Mouse (Mus musculus) forebrain, postnatal 0 days (tissue): ENCODE results near the gene Itga4. TPM values are rescaled to one million over a fixed set of nuclear protein-coding genes. Genes with fewer than 3 reads are reported as not detected.

Source experiments
- ATAC-seq: fragments of 200-750 bp; cut with Nextera tagmentation; 2 replicates; pipeline ENCODE4 v1.8.0; 2017; ENCODE audit warnings: mild to moderate bottlenecking, moderate library complexity
- DNase-seq: peaks from one replicate; pipeline ENCODE4 v3.0.0-alpha.2; 2015
- H3K27ac ChIP-seq: fragments of 300-500 bp; sonication (generic); 2 replicates; pipeline ENCODE4 v1.5.1; 2014; ENCODE audit warnings: low read depth, mild to moderate bottlenecking, antibody characterized with exemption, low read length, moderate library complexity, mixed read lengths
- H3K27me3 ChIP-seq: fragments of 300-500 bp; sonication (generic); 2 replicates; pipeline ENCODE4 v1.6.1; 2014; ENCODE audit warnings: mild to moderate bottlenecking, low read length, mixed read lengths; ENCODE audit not compliant: insufficient read depth
- H3K36me3 ChIP-seq: fragments of 300-500 bp; sonication (generic); 2 replicates; pipeline ENCODE4 v1.6.1; 2014; ENCODE audit warnings: mild to moderate bottlenecking, moderate library complexity; ENCODE audit not compliant: insufficient read depth
- H3K4me1 ChIP-seq: fragments of 300-500 bp; sonication (generic); 2 replicates; pipeline ENCODE4 v1.6.1; 2014; ENCODE audit warnings: antibody characterized with exemption; ENCODE audit not compliant: insufficient read depth
- H3K4me2 ChIP-seq: fragments of 300-500 bp; sonication (generic); 2 replicates; pipeline ENCODE4 v1.6.1; 2014; ENCODE audit warnings: low read depth, mild to moderate bottlenecking, moderate library complexity
- H3K4me3 ChIP-seq: fragments of 300-500 bp; sonication (generic); 2 replicates; pipeline ENCODE4 v1.5.1; 2014; ENCODE audit warnings: low read depth, low read length, mixed read lengths
- H3K9ac ChIP-seq: fragments of 300-500 bp; sonication (generic); 2 replicates; pipeline ENCODE4 v1.6.1; 2014; ENCODE audit warnings: mild to moderate bottlenecking
- H3K9me3 ChIP-seq: fragments of 300-500 bp; sonication (generic); 2 replicates; pipeline ENCODE4 v1.6.1; 2016; ENCODE audit warnings: low read length
- CTCF ChIP-seq: sonication (generic); IDR thresholded peaks from 2 replicates; pipeline ENCODE4 v1.5.1; 2016; ENCODE audit warnings: antibody characterized with exemption, control low read depth, low read depth
- WGBS: fragments of 180-500 bp; shearing (Covaris S2); extraction: QIAGEN DNeasy Blood & Tissue Kit; methylation state at CpG from one replicate; pipeline ENCODE4 v1.1.7; 2014; 5-methylcytosine and 5-hydroxymethylcytosine counted together
- polyA plus RNA-seq: library from polyadenylated mRNA; unstranded; fragments of >200 nt; fragmentation: Nextera tagmentation; extraction: Ambion mirVana; gene quantifications from 2 replicates; pipeline ENCODE4 v1.2.1, GENCODE M21; 2015
- total RNA-seq: library from RNA; depleted of rRNA; stranded (reverse); fragments of >200 nt; gene quantifications from 2 replicates; pipeline ENCODE4 v1.2.3, GENCODE M21; 2014

The Itga4 gene
- total and polyA plus RNA-seq, 2 experiments from 2014 or later: 1.5 to 4.1 TPM

DNA sequence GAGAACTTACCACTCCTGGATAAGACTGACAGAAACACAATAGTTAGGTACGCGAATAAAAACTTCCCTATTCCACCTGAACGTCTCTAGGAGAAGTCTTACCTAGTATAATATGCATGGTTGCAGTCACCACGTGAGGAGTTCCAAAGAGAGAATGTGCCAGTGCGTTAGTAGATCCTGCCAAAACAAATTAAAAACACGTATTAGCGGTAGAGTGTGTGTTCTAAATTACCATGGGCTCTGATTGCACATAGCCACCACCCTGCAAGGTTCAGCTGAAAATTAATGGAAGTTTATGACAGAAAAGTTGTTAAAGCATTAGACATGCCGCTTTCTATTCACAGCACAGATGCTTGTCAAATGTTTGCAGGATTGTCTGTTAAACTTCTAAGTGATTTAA is 87.9 kb downstream of the Itga4 start:
- no peak overlapping the region for H3K9ac ChIP-seq
- H3K27me3 ChIP-seq: no peaks in the 10 kb centered on the region
- no peaks in the 10 kb centered on the region for H3K4me1 ChIP-seq
- WGBS: 57% methylated on average over 8 of the region's 8 CpGs
- TF ChIP-seq CTCF: no peak
- ATAC-seq (peak; percentile 60), DNase-seq (peak; percentile 32)
- no peaks in the 10 kb centered on the region for H3K36me3 ChIP-seq
- H3K27ac ChIP-seq: no peak overlapping the region
- no peak overlapping the region for H3K4me2 ChIP-seq
- no peak overlapping the region for H3K4me3 ChIP-seq
- H3K9me3 ChIP-seq: no peaks in the 10 kb centered on the region

DNA sequence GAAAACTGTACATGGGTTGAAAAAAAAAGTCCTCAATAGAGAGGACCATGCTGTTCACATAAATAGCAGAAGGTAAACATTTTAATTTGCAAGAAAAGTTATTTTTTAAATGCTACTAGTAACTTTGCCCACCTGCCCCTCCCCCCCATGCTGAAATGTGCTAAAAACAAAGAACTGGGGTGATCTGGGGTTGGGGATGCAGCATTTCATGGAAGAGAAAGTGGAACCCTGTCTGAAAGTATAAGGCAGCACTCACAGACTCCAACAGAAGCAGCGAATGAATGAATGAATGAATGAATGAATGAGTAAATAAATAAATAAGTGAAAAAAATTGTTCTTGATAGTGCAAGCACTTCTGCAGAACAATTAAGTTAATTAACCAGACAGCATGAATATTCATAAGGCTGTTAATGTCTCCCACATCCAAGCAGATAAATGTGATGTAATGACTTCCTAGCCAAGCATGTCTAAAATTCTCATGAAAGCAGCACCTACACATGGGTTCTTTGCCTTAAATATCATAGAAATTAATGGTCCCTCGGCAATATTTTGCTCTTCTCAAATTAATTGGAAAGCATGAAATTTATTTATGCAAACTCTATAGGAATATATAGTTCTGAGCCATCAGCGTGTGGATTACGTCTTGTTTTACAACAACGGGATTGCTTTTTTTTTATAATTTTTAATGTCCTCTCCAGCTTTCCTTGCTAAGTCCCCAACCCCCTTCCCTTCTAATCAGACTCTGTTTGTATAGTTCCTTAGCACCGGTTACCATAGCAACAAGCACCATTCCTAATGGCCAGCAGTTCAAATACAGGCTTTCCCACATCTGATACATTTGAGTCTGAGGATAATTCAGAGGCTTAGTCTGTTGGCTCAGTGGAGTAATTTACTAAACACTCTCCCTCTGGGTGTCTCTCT is 96.2 kb downstream of the Itga4 start:
- ATAC-seq (peak; percentile 32; the same call in 1 of the 2 replicates), DNase-seq (peak; percentile 33)
- no peaks in the 10 kb centered on the region for H3K27me3 ChIP-seq
- 0 out of 2 replicates have a peak, but pooled peaks cover 7% of the 10 kb centered on the region for H3K4me1 ChIP-seq
- H3K4me3 ChIP-seq: no peak overlapping the region
- no peaks in the 10 kb centered on the region for H3K36me3 ChIP-seq
- no peak overlapping the region for H3K27ac ChIP-seq
- H3K4me2 ChIP-seq: no peak overlapping the region
- no peak overlapping the region for H3K9ac ChIP-seq
- H3K9me3 ChIP-seq: no peaks in the 10 kb centered on the region
- WGBS: 33% methylated on average over 6 of the region's 6 CpGs
- TF ChIP-seq CTCF: no peak

GRCm38 (mm10) chr2:79352100-79352802 is 97.0 kb downstream of the Itga4 start:
- Histone ChIP-seq H3K9ac (no peak overlapping the region), H3K4me3 (no peak overlapping the region), H3K4me1 (0 out of 2 replicates have a peak, but pooled peaks cover 7% of the 10 kb centered on the region), H3K27me3 (no peaks in the 10 kb centered on the region), H3K36me3 (no peaks in the 10 kb centered on the region), H3K27ac (no peak overlapping the region), H3K9me3 (no peaks in the 10 kb centered on the region), H3K4me2 (no peak overlapping the region)
- WGBS: 62% methylated on average over 4 of the region's 4 CpGs
- ATAC-seq (no peak), DNase-seq (no peak)
- TF ChIP-seq CTCF: no peak

GRCm38 (mm10) chr2:79354773-79355172 is 99.5 kb downstream of the Itga4 start:
- no peak overlapping the region for H3K9ac ChIP-seq
- no peak overlapping the region for H3K4me2 ChIP-seq
- H3K4me3 ChIP-seq: no peak overlapping the region
- TF ChIP-seq CTCF: no peak
- no peaks in the 10 kb centered on the region for H3K27me3 ChIP-seq
- H3K4me1 ChIP-seq: 0 out of 2 replicates have a peak, but pooled peaks cover 7% of the 10 kb centered on the region
- 91% methylated on average over 16 of the region's 16 CpGs for WGBS
- no peaks in the 10 kb centered on the region for H3K36me3 ChIP-seq
- no peak for DNase-seq
- no peaks in the 10 kb centered on the region for H3K9me3 ChIP-seq
- ATAC-seq: no peak
- H3K27ac ChIP-seq: no peak overlapping the region

- ATAC-seq (peak; percentile 87), DNase-seq (peak; percentile 70)
- no peaks in the 10 kb centered on the region for H3K4me1 ChIP-seq
- H3K9me3 ChIP-seq: no peaks in the 10 kb centered on the region
- no peak overlapping the region for H3K27ac ChIP-seq
- TF ChIP-seq CTCF: no peak
- H3K4me3 ChIP-seq: no peak overlapping the region
- H3K27me3 ChIP-seq: no peaks in the 10 kb centered on the region
- H3K4me2 ChIP-seq: no peak overlapping the region
- no peaks in the 10 kb centered on the region for H3K36me3 ChIP-seq
- WGBS: 57% methylated on average over 3 of the region's 3 CpGs
- H3K9ac ChIP-seq: no peak overlapping the region
These were observed 102.6 kb downstream of the Itga4 start for GRCm38 (mm10) chr2:79357835-79358234.

DNA sequence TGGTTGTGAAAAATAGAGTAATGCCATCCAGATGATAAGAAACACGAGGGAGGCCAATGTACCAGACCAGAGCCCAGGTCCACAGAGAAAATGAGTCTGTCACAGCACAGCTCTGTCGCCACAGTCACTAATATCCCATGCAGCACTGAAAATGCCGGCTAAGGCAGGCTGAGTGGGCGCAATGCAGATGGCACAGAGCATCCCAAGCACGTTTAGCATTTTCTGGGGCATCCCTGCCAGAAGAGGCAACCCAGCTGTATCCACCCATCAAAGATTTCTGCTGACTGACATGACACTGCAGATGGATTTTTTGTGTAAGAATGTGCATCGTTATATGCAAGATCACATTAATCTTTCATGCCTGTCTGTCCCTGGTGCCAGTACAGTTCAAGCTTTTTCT is 106.8 kb downstream of the Itga4 start:
- DNase-seq: peak; percentile 47
- Histone ChIP-seq H3K4me3 (no peak overlapping the region), H3K9me3 (no peaks in the 10 kb centered on the region), H3K4me1 (no peaks in the 10 kb centered on the region), H3K27me3 (no peaks in the 10 kb centered on the region), H3K36me3 (no peaks in the 10 kb centered on the region), H3K9ac (no peak overlapping the region), H3K27ac (no peak overlapping the region), H3K4me2 (no peak overlapping the region)
- TF ChIP-seq CTCF: no peak
- peak; percentile 85 for ATAC-seq
- WGBS: 43% methylated on average over 6 of the region's 6 CpGs

DNA sequence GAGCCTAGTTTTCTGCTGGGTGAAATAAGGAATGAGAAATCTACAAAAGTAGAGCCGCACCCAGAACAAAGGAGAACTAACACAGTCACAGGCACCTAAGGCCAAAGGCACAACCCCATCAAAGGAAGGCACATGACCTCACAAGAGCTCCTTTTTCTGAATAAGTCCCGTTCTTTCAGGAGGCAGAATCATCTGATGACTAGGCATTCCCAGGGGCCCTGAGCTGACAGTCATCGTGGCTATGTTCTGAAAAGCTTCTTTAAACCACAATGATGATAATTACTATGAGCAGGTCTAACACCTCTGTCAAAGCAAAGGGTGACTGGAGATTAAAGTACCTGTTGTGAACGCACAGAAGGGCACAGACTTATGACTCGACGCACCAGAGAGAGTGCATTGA is 108.7 kb downstream of the Itga4 start:
- H3K27ac ChIP-seq: no peak overlapping the region
- ATAC-seq (no peak), DNase-seq (no peak)
- H3K4me2 ChIP-seq: no peak overlapping the region
- H3K4me3 ChIP-seq: no peak overlapping the region
- no peak overlapping the region for H3K9ac ChIP-seq
- 66% methylated on average over 6 of the region's 6 CpGs for WGBS
- no peaks in the 10 kb centered on the region for H3K9me3 ChIP-seq
- no peaks in the 10 kb centered on the region for H3K36me3 ChIP-seq
- H3K4me1 ChIP-seq: no peaks in the 10 kb centered on the region
- no peaks in the 10 kb centered on the region for H3K27me3 ChIP-seq
- no peak for TF ChIP-seq CTCF
